Mouse (Mus musculus): ENCODE results near the gene Ryr2. TPM values are rescaled to one million over a fixed set of nuclear protein-coding genes. Genes with fewer than 3 reads are reported as not detected.
"Not testable (repeated sequence)": the region's sequence is repeated elsewhere in the genome, so short reads cannot be mapped to it uniquely, and the experiment has no call there.

Gene Ryr2
- polyA plus RNA-seq, 1 experiment from 2014 or later: 0.16 TPM

- no peak for TF ChIP-seq CTCF (IDR thresholded peaks at IDR 0.05; ENCODE audit: low read depth)
- TF ChIP-seq EP300 (IDR thresholded peaks at IDR 0.05; ENCODE audit: low read depth): no peak
- H3K4me2 ChIP-seq (ENCODE audit: low read depth, low read length): no peak overlapping the region
- ATAC-seq: no peak
- no peak overlapping the region for H3K9ac ChIP-seq (replicated peaks)
- no peak overlapping the region for H3K4me3 ChIP-seq (ENCODE audit: low read depth, low read length)
- no peaks in the 10 kb centered on the region for H3K4me1 ChIP-seq (ENCODE audit: insufficient read depth)
- H3K27me3 ChIP-seq (ENCODE audit: insufficient read depth, low read length): no peaks in the 10 kb centered on the region
- WGBS (ENCODE audit: insufficient replicate concordance): 78% methylated on average over 4 of the region's 4 CpGs
- DNase-seq: no peak
- H3K27ac ChIP-seq (ENCODE audit: low read depth): no peak overlapping the region
- no peaks in the 10 kb centered on the region for H3K9me3 ChIP-seq (ENCODE audit: low read length)
- no peaks in the 10 kb centered on the region for H3K36me3 ChIP-seq (replicated peaks; ENCODE audit: insufficient read depth, low read length)
Observed at GRCm38 (mm10) chr13:11958271-11958670, 148.5 kb downstream of the Ryr2 start.

- no peak for DNase-seq
- Histone ChIP-seq H3K4me3 (ENCODE audit: low read depth, low read length) (no peak overlapping the region), H3K9ac (replicated peaks) (no peak overlapping the region), H3K27me3 (ENCODE audit: insufficient read depth, low read length) (no peaks in the 10 kb centered on the region), H3K36me3 (replicated peaks; ENCODE audit: insufficient read depth, low read length) (no peaks in the 10 kb centered on the region), H3K9me3 (ENCODE audit: low read length) (no peaks in the 10 kb centered on the region), H3K4me2 (ENCODE audit: low read depth, low read length) (no peak overlapping the region), H3K27ac (ENCODE audit: low read depth) (no peak overlapping the region), H3K4me1 (ENCODE audit: insufficient read depth) (no peaks in the 10 kb centered on the region)
- ATAC-seq: no peak
- 71% methylated on average over 3 of the region's 3 CpGs for WGBS (ENCODE audit: insufficient replicate concordance)
- TF ChIP-seq CTCF (IDR thresholded peaks at IDR 0.05; ENCODE audit: low read depth) (no peak), EP300 (IDR thresholded peaks at IDR 0.05; ENCODE audit: low read depth) (no peak)
Observed at GRCm38 (mm10) chr13:11951951-11952350, 154.8 kb downstream of the Ryr2 start.

- Histone ChIP-seq H3K4me1 (ENCODE audit: insufficient read depth) (no peaks in the 10 kb centered on the region), H3K36me3 (replicated peaks; ENCODE audit: insufficient read depth, low read length) (no peaks in the 10 kb centered on the region), H3K9ac (replicated peaks) (no peak overlapping the region), H3K4me3 (ENCODE audit: low read depth, low read length) (no peak overlapping the region), H3K27me3 (ENCODE audit: insufficient read depth, low read length) (no peaks in the 10 kb centered on the region), H3K9me3 (ENCODE audit: low read length) (no peaks in the 10 kb centered on the region), H3K4me2 (ENCODE audit: low read depth, low read length) (no peak overlapping the region), H3K27ac (ENCODE audit: low read depth) (no peak overlapping the region)
- ATAC-seq (no peak), DNase-seq (no peak)
- 91% methylated on average over 2 of the region's 2 CpGs for WGBS (ENCODE audit: insufficient replicate concordance)
- no peak for TF ChIP-seq EP300 (IDR thresholded peaks at IDR 0.05; ENCODE audit: low read depth)
- no peak for TF ChIP-seq CTCF (IDR thresholded peaks at IDR 0.05; ENCODE audit: low read depth)
Observed at GRCm38 (mm10) chr13:11945740-11946139, 161.0 kb downstream of the Ryr2 start.

GRCm38 (mm10) chr13:11941724-11942123 lies 165.0 kb downstream of the Ryr2 start:
- DNase-seq: no peak
- TF ChIP-seq EP300 (IDR thresholded peaks at IDR 0.05; ENCODE audit: low read depth): no peak
- TF ChIP-seq CTCF (IDR thresholded peaks at IDR 0.05; ENCODE audit: low read depth): no peak

GRCm38 (mm10) chr13:11934297-11935060 lies 172.3 kb downstream of the Ryr2 start:
- not testable (repeated sequence) for H3K4me1 ChIP-seq (ENCODE audit: insufficient read depth); H3K4me2 ChIP-seq (ENCODE audit: low read depth, low read length); H3K27me3 ChIP-seq (ENCODE audit: insufficient read depth, low read length); H3K9me3 ChIP-seq (ENCODE audit: low read length); H3K27ac ChIP-seq (ENCODE audit: low read depth); H3K9ac ChIP-seq (replicated peaks); DNase-seq; H3K4me3 ChIP-seq (ENCODE audit: low read depth, low read length); ATAC-seq; H3K36me3 ChIP-seq (replicated peaks; ENCODE audit: insufficient read depth, low read length)
- 66% methylated on average over 3 of the region's 3 CpGs for WGBS (ENCODE audit: insufficient replicate concordance)

More at GRCm38 (mm10) chr13:11941724-11942123, 165.0 kb downstream of the Ryr2 start:
- 71% methylated on average over 4 of the region's 4 CpGs for WGBS (ENCODE audit: insufficient replicate concordance)
- Histone ChIP-seq H3K36me3 (replicated peaks; ENCODE audit: insufficient read depth, low read length) (no peaks in the 10 kb centered on the region), H3K4me1 (ENCODE audit: insufficient read depth) (no peaks in the 10 kb centered on the region), H3K4me2 (ENCODE audit: low read depth, low read length) (no peak overlapping the region), H3K9ac (replicated peaks) (no peak overlapping the region), H3K27me3 (ENCODE audit: insufficient read depth, low read length) (no peaks in the 10 kb centered on the region), H3K4me3 (ENCODE audit: low read depth, low read length) (no peak overlapping the region), H3K9me3 (ENCODE audit: low read length) (no peaks in the 10 kb centered on the region), H3K27ac (ENCODE audit: low read depth) (no peak overlapping the region)
- no peak for ATAC-seq

- no peak overlapping the region for H3K4me3 ChIP-seq (ENCODE audit: low read depth, low read length)
- no peak for ATAC-seq
Observed at GRCm38 (mm10) chr13:11933334-11933733, 173.4 kb downstream of the Ryr2 start.

More at GRCm38 (mm10) chr13:11933334-11933733, 173.4 kb downstream of the Ryr2 start:
- no peak overlapping the region for H3K27ac ChIP-seq (ENCODE audit: low read depth)
- H3K9me3 ChIP-seq (ENCODE audit: low read length): no peaks in the 10 kb centered on the region
- DNase-seq: no peak
- H3K27me3 ChIP-seq (ENCODE audit: insufficient read depth, low read length): no peaks in the 10 kb centered on the region
- H3K4me1 ChIP-seq (ENCODE audit: insufficient read depth): no peaks in the 10 kb centered on the region
- TF ChIP-seq CTCF (IDR thresholded peaks at IDR 0.05; ENCODE audit: low read depth): no peak
- TF ChIP-seq EP300 (IDR thresholded peaks at IDR 0.05; ENCODE audit: low read depth): no peak
- no peak overlapping the region for H3K9ac ChIP-seq (replicated peaks)
- no peak overlapping the region for H3K4me2 ChIP-seq (ENCODE audit: low read depth, low read length)
- H3K36me3 ChIP-seq (replicated peaks; ENCODE audit: insufficient read depth, low read length): no peaks in the 10 kb centered on the region
